In the genomic region with DNA sequence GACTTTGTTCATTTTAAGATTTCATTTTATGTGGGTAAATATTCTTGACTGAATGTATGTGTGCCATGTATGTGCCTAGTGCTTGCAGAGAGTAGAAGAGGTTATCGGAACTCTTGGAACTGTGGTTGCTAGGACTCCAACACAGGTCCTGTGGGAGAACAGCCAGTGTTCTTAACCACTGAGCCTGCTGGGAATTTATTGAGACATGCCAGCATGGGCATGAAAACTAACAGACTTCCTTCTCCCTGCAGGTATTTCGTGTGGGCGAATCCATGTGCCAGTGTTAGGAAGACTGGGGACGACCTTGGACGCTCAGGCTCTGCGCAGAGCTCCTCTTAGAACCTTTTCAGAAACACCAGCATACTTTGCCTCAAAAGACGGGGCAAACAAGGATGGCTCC, we compare ENCODE assay signal across 16 mouse cellular contexts. TPM values are rescaled to one million over a fixed set of nuclear protein-coding genes. Genes with fewer than 3 reads are reported as not detected.
"Had no signal": no experiment of that assay in that cellular context is flagged by ENCODE, and none has a peak within 500 bp of the region (broad histone marks: within the 10 kb centered on the region; RNA-seq: fewer than 3 reads in every experiment).

No protein-coding gene starts in this region.

- H3K9ac ChIP-seq: limb, embryonic 12.5 days; limb, embryonic 15.5 days; liver, embryonic 13.5 days had no signal

- H3K9me3 ChIP-seq: limb, embryonic 12.5 days; limb, embryonic 15.5 days; liver, embryonic 13.5 days had no signal

- H3K27ac ChIP-seq: kidney, postnatal 0 days; limb, embryonic 12.5 days; limb, embryonic 15.5 days; liver, embryonic 13.5 days had no signal

- H3K4me3 ChIP-seq: limb, embryonic 12.5 days; limb, embryonic 15.5 days; liver, embryonic 13.5 days had no signal

- DNase-seq: kidney, adult 2 months; kidney, postnatal 25 days; left cerebral cortex, postnatal 4 days; liver, embryonic 13.5 days; lung, adult 2 months; lung, postnatal 14 days; lung, postnatal 4 days; midbrain, embryonic 14.5 days; thymus, postnatal 36 days had no signal

- H3K4me2 ChIP-seq: limb, embryonic 12.5 days; limb, embryonic 15.5 days; liver, embryonic 13.5 days; midbrain, embryonic 11.5 days had no signal

- H3K27me3 ChIP-seq: limb, embryonic 12.5 days; limb, embryonic 15.5 days; liver, embryonic 13.5 days had no signal

RNA-seq across cellular contexts. Expression of gene Cilp, which starts 34.7 kb away (rescaled TPM):
- total RNA-seq: left cerebral cortex, postnatal 14 days; left cerebral cortex, postnatal 4 days; megakaryocyte progenitor cell, adult 5-6 weeks; megakaryocyte-erythroid progenitor cell, adult 5-6 weeks had no signal
